Mouse (Mus musculus): ENCODE measurements around the gene Irx2. TPM values are rescaled to one million over a fixed set of nuclear protein-coding genes. Genes with fewer than 3 reads are reported as not detected.

The Irx2 gene
- total RNA-seq, 1 experiment, result 5.2 TPM

DNA sequence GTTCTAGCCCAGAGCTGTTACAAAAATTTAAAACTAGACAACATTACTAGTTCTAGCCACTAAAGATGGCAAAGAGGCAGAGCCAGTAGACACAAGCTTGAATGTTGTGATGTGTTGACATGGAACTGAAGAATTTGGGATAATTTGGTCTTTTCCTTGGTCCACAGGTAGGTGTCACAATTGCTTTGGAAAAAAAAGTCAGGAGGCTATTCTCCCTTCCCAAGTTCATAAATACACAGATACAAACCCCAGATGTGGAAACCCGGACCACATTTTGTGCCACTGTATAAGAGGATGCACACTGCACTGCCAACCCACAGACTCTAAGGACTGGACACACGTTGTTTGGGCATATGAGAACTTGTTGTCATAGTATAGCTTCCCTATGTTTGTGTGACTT, 4.5 kb downstream of the Irx2 start:
- no peak for DNase-seq (ENCODE audit: low read depth, low spot score)

GRCm38 (mm10) chr13:72634752-72635315, 6.2 kb downstream of the Irx2 start:
- Histone ChIP-seq H3K9ac (ENCODE audit: insufficient read depth, low read depth, low read length, poor library complexity, severe bottlenecking) (no peak overlapping the region), H3K36me3 (ENCODE audit: control insufficient read depth, insufficient read depth, low read length, poor library complexity, severe bottlenecking) (no peaks in the 10 kb centered on the region), H3K4me3 (ENCODE audit: insufficient read depth in 1 of 2, low read depth in 1 of 2, low read length in 2 of 2, poor library complexity in 1 of 2, severe bottlenecking in 1 of 2) (no peak overlapping the region), H3K9me3 (ENCODE audit: control insufficient read depth, insufficient read depth, low read depth, low read length) (no peaks in the 10 kb centered on the region), H3K4me1 (ENCODE audit: control insufficient read depth in 2 of 2, insufficient read depth in 2 of 2, low read length in 2 of 2, poor library complexity in 1 of 2) (peaks cover 0 to 9% of the 10 kb centered on the region in 2 experiments; a peak in 1 of 4 replicates), H3K27ac (ENCODE audit: insufficient read depth, low read depth, low read length, poor library complexity, severe bottlenecking) (no peak overlapping the region)
- DNase-seq (ENCODE audit: low read depth, low spot score), result no peak
- in situ Hi-C loops (cut with MboI; ENCODE audit: low sequenced_read_pairs in 2 of 2, unreplicated experiment in 2 of 2), result loop anchor here in 1 of 2 experiments (5.0 kb wide), 1 partner anchor 627 kb away; the partner anchor contains the start of gene Irx4
- TF ChIP-seq ZNF384 (IDR thresholded peaks at IDR 0.05; ENCODE audit: low read depth, low read length) (no peak), HCFC1 (IDR thresholded peaks at IDR 0.05; ENCODE audit: borderline replicate concordance, insufficient read depth, low read length) (no peak), ZC3H11A (IDR thresholded peaks at IDR 0.05; ENCODE audit: borderline replicate concordance, low read depth, low read length) (no peak)

More for the DNA sequence above, 4.5 kb downstream of the Irx2 start:
- Histone ChIP-seq H3K27ac (ENCODE audit: insufficient read depth, low read depth, low read length, poor library complexity, severe bottlenecking) (no peak overlapping the region), H3K9ac (ENCODE audit: insufficient read depth, low read depth, low read length, poor library complexity, severe bottlenecking) (no peak overlapping the region), H3K9me3 (ENCODE audit: control insufficient read depth, insufficient read depth, low read depth, low read length) (no peaks in the 10 kb centered on the region), H3K36me3 (ENCODE audit: control insufficient read depth, insufficient read depth, low read length, poor library complexity, severe bottlenecking) (no peaks in the 10 kb centered on the region), H3K4me1 (ENCODE audit: control insufficient read depth in 2 of 2, insufficient read depth in 2 of 2, low read length in 2 of 2, poor library complexity in 1 of 2) (peaks cover 0 to 7% of the 10 kb centered on the region in 2 experiments; a peak in 1 of 4 replicates), H3K4me3 (ENCODE audit: insufficient read depth in 1 of 2, low read depth in 1 of 2, low read length in 2 of 2, poor library complexity in 1 of 2, severe bottlenecking in 1 of 2) (no peak overlapping the region)
- in situ Hi-C loops (cut with MboI; ENCODE audit: low sequenced_read_pairs in 2 of 2, unreplicated experiment in 2 of 2), result loop anchor here in 1 of 2 experiments (5.0 kb wide), 1 partner anchor 629 kb away; the partner anchor contains the start of gene Irx4
- TF ChIP-seq HCFC1 (IDR thresholded peaks at IDR 0.05; ENCODE audit: borderline replicate concordance, insufficient read depth, low read length) (no peak), ZC3H11A (IDR thresholded peaks at IDR 0.05; ENCODE audit: borderline replicate concordance, low read depth, low read length) (no peak), MAFK (IDR thresholded peaks at IDR 0.05; ENCODE audit: insufficient read depth, low read depth, low read length) (no peak), ZNF384 (IDR thresholded peaks at IDR 0.05; ENCODE audit: low read depth, low read length) (no peak), CHD2 (IDR thresholded peaks at IDR 0.05; ENCODE audit: low read depth, low read length) (no peak)

- H3K9ac ChIP-seq (ENCODE audit: insufficient read depth, low read depth, low read length, poor library complexity, severe bottlenecking), result no peak overlapping the region
- no peak overlapping the region for H3K27ac ChIP-seq (ENCODE audit: insufficient read depth, low read depth, low read length, poor library complexity, severe bottlenecking)
- no peaks in the 10 kb centered on the region for H3K9me3 ChIP-seq (ENCODE audit: control insufficient read depth, insufficient read depth, low read depth, low read length)
- in situ Hi-C loops (cut with MboI; ENCODE audit: low sequenced_read_pairs in 2 of 2, unreplicated experiment in 2 of 2), result no loop called here
- H3K36me3 ChIP-seq (ENCODE audit: control insufficient read depth, insufficient read depth, low read length, poor library complexity, severe bottlenecking), result no peaks in the 10 kb centered on the region
- peak overlapping the region in 1 of 2 experiments; percentile 18; a peak in 1 of 4 replicates for H3K4me3 ChIP-seq (ENCODE audit: insufficient read depth in 1 of 2, low read depth in 1 of 2, low read length in 2 of 2, poor library complexity in 1 of 2, severe bottlenecking in 1 of 2)
- DNase-seq (ENCODE audit: low read depth, low spot score), result peak; percentile 15
- peaks cover 0 to 4% of the 10 kb centered on the region in 2 experiments; a peak in 1 of 4 replicates for H3K4me1 ChIP-seq (ENCODE audit: control insufficient read depth in 2 of 2, insufficient read depth in 2 of 2, low read length in 2 of 2, poor library complexity in 1 of 2)
- TF ChIP-seq MAFK (IDR thresholded peaks at IDR 0.05; ENCODE audit: insufficient read depth, low read depth, low read length), result no peak
- TF ChIP-seq ZNF384 (IDR thresholded peaks at IDR 0.05; ENCODE audit: low read depth, low read length), result no peak
- no peak for TF ChIP-seq ZC3H11A (IDR thresholded peaks at IDR 0.05; ENCODE audit: borderline replicate concordance, low read depth, low read length)
- no peak for TF ChIP-seq CHD2 (IDR thresholded peaks at IDR 0.05; ENCODE audit: low read depth, low read length)
- no peak for TF ChIP-seq HCFC1 (IDR thresholded peaks at IDR 0.05; ENCODE audit: borderline replicate concordance, insufficient read depth, low read length)
Observed at GRCm38 (mm10) chr13:72636331-72636851, 7.8 kb downstream of the Irx2 start.

GRCm38 (mm10) chr13:72637536-72637935, 8.9 kb downstream of the Irx2 start:
- H3K4me3 ChIP-seq (ENCODE audit: insufficient read depth in 1 of 2, low read depth in 1 of 2, low read length in 2 of 2, poor library complexity in 1 of 2, severe bottlenecking in 1 of 2), result no peak overlapping the region
- H3K9ac ChIP-seq (ENCODE audit: insufficient read depth, low read depth, low read length, poor library complexity, severe bottlenecking), result no peak overlapping the region
- in situ Hi-C loops (cut with MboI; ENCODE audit: low sequenced_read_pairs in 2 of 2, unreplicated experiment in 2 of 2), result no loop called here
- H3K27ac ChIP-seq (ENCODE audit: insufficient read depth, low read depth, low read length, poor library complexity, severe bottlenecking), result no peak overlapping the region
- peaks cover 0 to 4% of the 10 kb centered on the region in 2 experiments; a peak in 1 of 4 replicates for H3K4me1 ChIP-seq (ENCODE audit: control insufficient read depth in 2 of 2, insufficient read depth in 2 of 2, low read length in 2 of 2, poor library complexity in 1 of 2)
- TF ChIP-seq CHD2 (IDR thresholded peaks at IDR 0.05; ENCODE audit: low read depth, low read length) (no peak), ZC3H11A (IDR thresholded peaks at IDR 0.05; ENCODE audit: borderline replicate concordance, low read depth, low read length) (no peak), MAFK (IDR thresholded peaks at IDR 0.05; ENCODE audit: insufficient read depth, low read depth, low read length) (no peak), HCFC1 (IDR thresholded peaks at IDR 0.05; ENCODE audit: borderline replicate concordance, insufficient read depth, low read length) (no peak), ZNF384 (IDR thresholded peaks at IDR 0.05; ENCODE audit: low read depth, low read length) (no peak)
- H3K9me3 ChIP-seq (ENCODE audit: control insufficient read depth, insufficient read depth, low read depth, low read length), result no peaks in the 10 kb centered on the region
- H3K36me3 ChIP-seq (ENCODE audit: control insufficient read depth, insufficient read depth, low read length, poor library complexity, severe bottlenecking), result no peaks in the 10 kb centered on the region
- DNase-seq (ENCODE audit: low read depth, low spot score), result no peak
